Mouse (Mus musculus): ENCODE measurements around the gene Rsph6a.

GRCm38 (mm10) chr7:19054047-19054776 lies at the start of gene Rsph6a:
- no peak for TF ChIP-seq POLR2AphosphoS2 (IDR thresholded peaks at IDR 0.05; ENCODE audit: insufficient read length, low read depth)
- TF ChIP-seq MAX (IDR thresholded peaks at IDR 0.05; ENCODE audit: low read depth), result no peak
- TF ChIP-seq E2F4 (IDR thresholded peaks at IDR 0.05; ENCODE audit: insufficient read depth), result no peak
- TF ChIP-seq POLR2A (IDR thresholded peaks at IDR 0.05; ENCODE audit: insufficient read length, low read depth), result no peak
- no peak for TF ChIP-seq USF1 (IDR thresholded peaks at IDR 0.05; ENCODE audit: low read depth)
- TF ChIP-seq TCF3 (IDR thresholded peaks at IDR 0.05; ENCODE audit: insufficient read length, low read depth), result no peak
- no peak for TF ChIP-seq MYOD1 (IDR thresholded peaks at IDR 0.05; ENCODE audit: control insufficient read depth in 1 of 3, insufficient read length in 2 of 3, low read depth in 2 of 3)
- TF ChIP-seq TCF12 (IDR thresholded peaks at IDR 0.05; ENCODE audit: insufficient read depth, poor library complexity, severe bottlenecking), result no peak
- no peak for TF ChIP-seq REST (IDR thresholded peaks at IDR 0.05; ENCODE audit: insufficient read depth, insufficient read length)
- TF ChIP-seq CEBPB (IDR thresholded peaks at IDR 0.05; ENCODE audit: insufficient read depth, poor library complexity, severe bottlenecking), result no peak
- TF ChIP-seq MYOG (IDR thresholded peaks at IDR 0.05; ENCODE audit: control insufficient read depth in 1 of 3, insufficient read depth in 1 of 3, insufficient read length in 2 of 3, low read depth in 2 of 3), result no peak
- TF ChIP-seq SRF (IDR thresholded peaks at IDR 0.05; ENCODE audit: control insufficient read depth, insufficient read length, low read depth), result no peak
